Mouse (Mus musculus) kidney, postnatal 4 days (tissue): ENCODE measurements around the gene Ttc23.

Experiments used
- DNase-seq, 2 experiments: peaks; one replicate each; pipeline ENCODE4 v3.0.0; 2021; ENCODE audit warnings: mixed read lengths in 2 of 2

Ttc23 gene

DNA sequence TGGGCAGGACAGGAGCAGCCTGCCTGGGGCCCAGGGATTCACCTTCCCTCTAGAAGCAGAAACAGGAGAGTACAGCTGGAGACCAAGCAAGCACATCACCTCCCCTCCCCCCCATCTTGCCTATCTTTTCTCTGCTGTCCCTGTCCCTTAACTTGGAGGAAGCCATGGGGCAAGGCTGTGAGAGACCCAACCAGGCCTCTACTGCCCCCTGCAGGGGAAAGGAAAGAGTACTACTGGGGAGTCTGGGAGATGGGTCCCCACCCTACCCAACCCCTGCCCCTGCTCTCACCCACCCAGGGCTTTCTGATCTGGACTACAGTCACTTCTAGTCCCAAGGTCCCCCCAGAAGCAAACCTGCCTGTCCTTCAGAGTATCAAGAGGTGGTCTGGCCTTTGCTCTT is 53.6 kb downstream of the Ttc23 start:
- peak; percentile 60 to 65 for DNase-seq

DNA sequence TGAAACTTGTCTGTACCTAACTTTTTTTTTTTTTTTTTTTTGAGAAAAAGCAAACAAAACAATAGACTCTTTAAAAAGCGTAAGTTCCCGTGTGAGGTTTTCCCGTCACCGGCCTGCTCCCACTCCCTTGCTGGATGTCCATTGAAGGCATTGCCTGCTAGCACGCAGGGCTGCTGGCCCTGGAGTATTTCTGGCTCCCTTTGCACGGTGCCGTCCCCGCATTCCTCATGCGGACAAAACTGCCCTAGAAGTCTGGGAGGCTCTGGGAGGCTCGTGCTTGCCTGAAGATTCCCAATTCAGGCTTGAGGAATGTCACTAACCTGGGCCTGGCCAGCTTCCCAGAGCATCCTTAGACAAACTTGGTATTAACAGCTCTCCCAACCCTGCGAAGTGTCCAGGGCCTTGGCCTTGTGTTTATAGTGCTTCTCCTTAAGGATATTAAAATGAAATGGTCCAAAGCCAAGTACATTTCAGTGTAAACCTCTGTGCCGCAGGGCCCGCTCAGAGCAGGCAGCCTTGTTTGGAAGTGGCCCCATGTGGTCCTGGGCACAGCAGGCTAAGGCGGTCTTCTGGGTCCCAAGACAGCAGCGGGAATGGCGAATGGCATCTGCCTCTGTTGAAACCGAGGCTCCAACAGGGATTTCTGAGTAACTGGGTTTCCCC is 54.2 kb downstream of the Ttc23 start:
- no peak for DNase-seq

DNA sequence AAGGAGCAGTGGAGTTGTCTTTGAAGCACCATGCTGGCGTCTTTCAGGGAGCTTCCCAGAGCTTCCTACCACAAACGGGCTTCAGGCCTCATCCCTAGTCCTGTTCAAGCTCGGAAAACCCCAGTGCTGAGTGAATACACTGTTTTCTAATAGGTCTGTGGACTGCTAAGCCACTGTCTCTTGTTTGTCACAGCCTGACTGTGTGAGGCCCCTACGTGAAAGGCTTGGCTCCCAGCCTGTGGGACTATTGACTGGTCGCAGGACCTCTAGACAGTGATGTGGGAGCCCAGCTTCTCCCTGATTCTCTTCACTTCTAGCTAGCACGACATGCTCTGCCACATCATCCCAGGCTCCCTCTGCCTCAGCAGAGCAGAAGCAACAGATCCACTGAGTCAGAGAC is 61.0 kb downstream of the Ttc23 start:
- no peak for DNase-seq

DNA sequence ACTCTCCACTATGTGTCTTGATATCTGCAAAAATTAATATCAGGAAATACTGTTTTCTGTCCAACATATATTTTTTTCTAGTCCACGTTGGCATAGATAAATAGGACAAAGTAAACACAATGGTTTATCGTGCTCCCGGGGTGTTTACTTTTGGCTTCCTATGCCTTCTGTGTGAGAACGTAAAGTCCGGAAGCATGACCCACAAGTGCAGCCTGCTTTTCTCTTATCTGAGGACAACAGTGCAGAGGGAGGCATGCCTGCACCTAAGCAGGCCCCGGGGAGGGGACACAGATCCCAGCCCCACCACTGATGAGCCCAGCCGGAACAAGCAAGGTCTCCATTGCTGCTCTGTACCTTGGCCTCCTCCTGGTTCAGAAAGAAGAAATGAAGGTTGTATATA is 63.0 kb downstream of the Ttc23 start:
- DNase-seq = no peak

DNA sequence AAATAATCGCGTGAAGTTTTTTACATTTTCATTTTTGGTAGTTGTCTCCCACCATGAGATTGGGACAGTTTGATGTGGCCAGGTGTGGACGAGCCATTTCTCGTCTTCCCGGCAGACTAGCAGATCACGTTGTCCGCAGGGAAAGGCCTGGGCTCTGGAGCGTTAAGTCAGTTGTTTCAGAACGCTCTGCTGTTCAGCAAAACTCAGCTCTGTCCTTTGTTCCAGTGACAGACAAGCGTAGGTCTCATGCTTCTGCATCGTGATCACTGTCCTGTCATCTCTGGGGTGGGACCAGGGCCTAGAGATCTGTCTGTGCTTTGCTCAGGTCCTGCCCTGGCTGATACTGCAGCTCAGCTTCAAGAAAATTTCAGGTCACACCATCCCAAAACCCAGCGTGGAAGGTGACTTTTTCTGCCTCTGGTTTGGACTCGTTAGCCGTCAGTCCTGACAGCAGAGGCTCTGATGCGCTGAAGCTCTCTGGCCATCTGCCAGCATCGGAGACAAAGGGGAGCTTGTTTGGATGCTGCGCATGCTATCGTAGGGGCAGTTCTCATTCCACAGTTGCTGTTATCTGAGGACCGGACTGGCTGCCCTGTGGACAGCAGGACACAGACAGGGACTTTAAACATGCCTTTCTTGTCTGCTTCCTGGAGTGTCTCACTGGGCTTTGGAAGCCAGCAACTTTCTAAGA is 66.8 kb downstream of the Ttc23 start:
- peak; percentile 37 to 46 for DNase-seq

DNA sequence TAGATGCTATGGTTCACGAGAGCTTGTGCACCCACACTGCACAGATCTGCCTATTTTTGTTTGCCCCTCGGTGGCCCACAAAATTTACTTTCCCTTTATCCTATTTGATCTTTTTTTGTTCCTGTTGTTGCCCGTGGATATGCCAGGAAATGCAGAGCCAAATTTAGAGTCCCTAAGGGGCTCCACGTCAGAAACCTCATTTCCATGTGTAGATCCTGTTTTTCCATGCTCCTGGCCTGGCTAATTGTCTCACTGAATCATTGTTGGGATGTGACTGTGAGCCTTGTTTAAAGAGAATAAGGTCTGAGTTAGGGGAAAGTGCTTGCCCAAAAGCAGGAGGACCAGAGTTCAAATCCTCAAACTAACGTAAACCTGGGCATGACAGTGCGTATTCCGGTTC is 68.0 kb downstream of the Ttc23 start:
- no peak for DNase-seq

DNA sequence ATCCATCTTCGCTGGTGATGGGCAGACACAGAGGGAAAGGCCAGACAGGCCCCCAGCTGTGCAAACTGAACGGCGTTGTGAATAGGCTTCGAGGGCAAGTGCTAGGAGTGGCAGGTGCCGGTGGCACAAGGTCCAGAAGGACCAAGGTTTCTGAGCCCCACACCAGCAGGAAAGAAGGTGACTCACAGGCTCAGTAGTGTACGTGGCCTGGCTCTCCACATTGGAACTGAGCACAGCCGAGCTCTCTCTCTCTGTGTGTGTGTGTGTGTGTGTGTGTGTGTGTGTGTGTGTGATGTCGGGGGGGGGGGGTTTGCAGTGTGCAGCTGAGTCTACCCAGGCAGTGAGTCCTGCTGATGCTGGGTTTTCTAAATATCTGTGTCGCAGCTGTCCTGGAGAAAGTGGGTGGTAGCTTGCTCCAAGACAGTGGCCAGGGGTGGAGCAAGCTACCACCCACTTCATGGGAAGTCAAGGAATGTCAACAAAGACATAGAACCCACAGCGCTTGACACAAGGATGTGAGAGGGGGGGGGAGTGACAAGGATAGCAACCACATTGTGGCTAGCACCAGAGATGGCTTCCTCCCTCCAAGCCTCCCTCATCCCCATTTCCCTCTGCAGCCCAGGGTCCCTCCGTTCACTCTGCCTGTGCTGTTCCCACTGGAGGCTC is 69.1 kb downstream of the Ttc23 start:
- no peak for DNase-seq

DNA sequence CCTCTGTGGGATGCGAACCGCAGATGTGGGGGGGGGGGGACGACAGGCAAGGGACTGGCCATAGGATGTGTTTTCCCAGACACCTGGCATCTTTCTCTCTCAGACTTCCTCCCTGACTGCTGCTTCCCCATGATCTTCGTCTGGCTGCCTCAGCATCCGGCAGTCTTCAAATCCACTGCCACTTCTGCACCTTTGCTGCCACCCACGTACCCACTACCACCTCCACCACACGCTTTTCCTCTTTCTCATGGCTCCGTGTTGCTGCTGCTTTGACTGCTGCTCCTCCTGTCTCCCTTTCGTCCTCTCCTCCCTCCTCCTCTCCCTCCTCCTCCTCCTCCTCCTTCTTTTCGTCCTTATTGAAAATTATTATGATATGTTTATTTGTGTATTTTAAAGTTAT is 69.7 kb downstream of the Ttc23 start:
- DNase-seq = no peak

DNA sequence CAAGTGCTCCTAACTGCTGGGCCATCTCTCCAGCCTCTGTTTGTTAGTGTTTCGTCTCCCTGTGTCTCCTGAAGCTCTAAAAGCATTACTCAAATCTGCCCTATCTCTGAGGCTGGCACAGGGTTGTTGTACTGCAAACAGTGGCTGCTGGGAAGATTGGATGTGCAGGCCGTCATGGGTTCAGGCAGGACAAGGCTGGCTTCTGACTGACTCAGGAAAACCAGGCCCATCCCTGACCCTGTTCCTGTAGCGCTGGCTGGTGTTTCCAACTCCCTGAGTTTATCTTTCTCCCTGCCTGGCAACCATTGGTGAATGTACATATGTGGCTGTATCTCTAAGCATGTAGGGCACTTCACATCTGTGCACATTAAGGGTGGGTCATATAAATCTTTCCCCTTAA is 70.3 kb downstream of the Ttc23 start:
- no peak for DNase-seq

DNA sequence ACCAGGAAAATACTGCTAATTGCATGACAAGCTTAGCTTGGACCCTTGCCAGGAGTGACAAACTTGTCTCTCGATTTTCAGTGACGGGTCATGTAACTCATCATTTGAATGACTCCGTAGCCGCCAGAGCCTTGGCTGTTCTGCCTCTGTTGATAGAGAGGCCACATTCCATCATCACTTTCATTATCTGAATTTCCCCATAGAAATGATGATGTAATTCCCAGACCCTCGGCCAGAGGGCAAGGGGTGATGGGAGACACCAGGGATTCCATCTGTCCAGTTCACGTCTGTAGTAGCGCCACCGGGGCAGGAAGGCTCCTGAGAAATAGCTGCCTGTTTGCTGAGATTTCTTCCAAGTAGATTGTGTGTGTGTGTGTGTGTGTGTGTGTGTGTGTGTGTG is 71.6 kb downstream of the Ttc23 start:
- peak in 1 of 2 experiments; percentile 21 for DNase-seq

DNA sequence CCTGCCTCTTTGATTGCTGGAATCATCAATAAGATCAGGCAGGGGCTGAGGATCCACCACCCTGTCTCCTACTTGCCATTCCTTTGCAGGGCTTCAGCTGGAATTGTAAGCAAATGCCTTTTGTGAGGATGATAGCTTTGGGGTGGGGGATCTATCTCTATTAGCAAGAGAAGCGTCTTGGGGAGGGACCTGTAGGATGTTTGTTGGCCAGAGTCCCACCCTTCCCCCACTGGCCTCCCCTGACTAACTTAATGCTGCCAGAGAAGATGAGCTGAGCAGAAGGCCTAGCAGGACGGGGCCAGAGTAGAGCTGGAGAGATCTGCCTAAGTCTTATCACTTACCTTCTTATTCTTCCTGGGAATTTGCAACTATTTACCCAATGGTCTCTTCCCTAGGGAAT is 75.0 kb downstream of the Ttc23 start:
- no peak for DNase-seq

DNA sequence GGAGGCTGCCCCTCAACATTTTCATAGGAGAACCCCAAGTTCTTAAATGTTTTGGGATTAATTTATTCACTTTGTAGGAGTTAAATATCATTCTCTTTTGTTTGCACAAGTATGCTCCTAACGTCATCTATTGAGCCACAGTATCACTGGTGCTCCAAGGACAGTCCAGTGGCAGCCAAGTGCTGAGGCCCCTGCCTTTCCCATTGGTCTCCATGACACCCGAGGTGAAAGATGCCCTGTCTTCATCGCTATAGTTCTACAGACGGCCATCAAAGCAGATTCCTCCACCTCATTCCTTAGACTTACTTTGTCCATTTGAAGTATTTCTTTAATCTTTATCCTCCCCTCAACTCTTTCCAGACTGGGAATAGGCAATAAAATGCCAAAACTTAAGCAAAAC is 77.3 kb downstream of the Ttc23 start:
- DNase-seq = no peak

DNA sequence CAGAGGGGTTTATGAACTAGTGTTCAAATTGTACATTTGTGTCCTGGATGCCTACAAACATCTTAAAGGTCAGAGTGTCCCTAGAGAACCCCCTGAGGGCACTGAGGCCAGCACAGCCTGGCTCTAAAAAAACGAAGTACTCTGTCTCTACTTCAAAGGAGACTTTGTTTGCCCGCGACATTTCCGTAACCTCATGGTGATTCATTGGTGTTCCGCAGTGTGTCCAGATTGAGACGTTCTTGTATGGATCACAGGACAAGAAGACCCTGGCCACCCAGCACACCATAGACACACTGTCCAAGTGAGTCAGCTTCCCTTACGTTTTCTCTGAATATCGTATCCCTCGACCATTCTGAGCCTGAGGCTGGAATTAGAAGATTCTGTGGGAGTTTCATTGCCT is 77.8 kb downstream of the Ttc23 start:
- DNase-seq = no peak

DNA sequence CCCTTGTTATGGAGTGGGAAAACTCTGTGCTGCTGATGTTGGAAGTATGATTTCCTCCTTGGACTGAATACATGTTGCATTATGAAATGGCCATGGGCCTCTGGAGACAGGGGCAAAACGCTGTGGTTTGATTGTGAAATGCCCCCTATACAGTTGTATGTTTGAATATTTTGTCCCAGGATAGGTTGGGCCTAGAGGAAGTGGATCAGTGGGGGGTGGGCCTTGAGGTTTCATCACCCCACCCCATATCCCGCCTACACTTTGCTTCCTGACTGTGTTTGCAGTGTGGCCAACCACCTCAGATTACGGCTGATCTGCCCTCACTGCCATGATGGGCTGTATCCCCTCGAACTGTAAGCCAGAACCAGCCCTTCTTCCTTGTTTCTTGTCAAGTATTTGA is 81.0 kb downstream of the Ttc23 start:
- no peak for DNase-seq

DNA sequence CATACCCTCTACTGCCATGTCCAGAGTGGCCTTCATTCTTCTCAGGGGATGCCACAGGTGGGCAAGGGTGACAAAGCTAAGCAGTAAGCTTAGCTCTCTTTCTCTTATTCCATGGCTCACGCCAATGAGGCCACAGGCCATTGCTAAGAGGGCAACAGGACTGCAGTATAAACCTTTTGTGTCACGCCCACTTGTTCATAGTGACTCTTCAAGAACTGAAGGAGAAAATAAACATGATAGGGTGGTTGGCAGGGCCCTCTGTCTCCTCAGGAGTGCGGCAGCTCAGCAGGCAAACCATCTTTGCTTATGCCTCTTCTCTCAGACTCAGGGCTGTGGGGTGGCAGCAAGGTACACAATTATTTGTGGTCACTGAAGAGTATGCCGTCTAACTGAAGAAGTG is 81.6 kb downstream of the Ttc23 start:
- DNase-seq = no peak

DNA sequence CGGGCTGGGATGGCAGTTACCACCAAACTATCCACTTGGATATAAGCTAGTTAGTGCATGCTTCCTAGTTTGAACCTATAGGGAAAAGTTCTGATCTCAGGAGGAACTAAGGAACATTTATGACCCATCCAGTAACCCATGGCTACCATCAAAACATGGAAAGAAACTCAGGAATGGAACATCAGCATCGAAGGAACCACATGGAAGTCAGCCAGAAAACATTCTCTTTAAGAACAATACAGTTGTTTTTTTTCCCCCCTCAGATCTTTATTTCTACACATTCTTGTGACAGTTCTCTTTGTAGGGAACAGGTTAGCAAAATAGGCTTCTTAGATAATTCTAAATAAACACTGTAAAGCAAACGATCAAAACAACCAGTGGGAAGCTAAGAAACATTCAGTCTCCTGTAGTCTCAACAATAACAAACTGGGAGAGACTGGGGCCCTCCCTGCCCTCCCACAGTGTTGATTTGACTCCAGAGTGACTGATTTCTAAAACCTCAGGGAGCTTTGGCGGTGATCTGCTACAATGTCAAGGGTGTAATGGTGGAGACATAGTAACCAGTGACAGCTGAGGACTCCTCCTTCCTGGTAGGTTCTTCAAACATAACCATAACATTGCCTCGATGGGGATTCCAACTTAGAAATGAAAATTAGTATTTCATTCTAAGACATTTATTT is 83.4 kb downstream of the Ttc23 start:
- peak in 1 of 2 experiments; percentile 22 for DNase-seq

DNA sequence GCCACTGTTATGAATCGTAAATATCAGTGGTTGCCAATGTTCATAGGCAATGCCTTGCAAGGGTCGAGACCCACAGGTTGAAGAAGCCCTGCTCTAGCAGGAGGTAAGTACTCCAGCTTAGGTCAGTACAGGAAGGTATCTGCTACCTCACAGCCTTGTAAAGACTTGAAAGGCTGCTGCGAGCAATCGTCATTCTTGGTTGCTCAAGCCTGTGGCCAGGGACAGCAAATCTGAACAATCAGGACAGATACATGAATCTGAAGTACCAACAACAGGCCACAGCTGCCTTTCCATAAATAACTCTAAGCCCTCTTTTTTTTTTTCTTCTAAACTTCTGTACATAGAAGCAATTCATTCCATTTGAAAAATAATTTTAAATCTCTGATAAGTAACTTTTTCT is 85.1 kb downstream of the Ttc23 start:
- DNase-seq = no peak

DNA sequence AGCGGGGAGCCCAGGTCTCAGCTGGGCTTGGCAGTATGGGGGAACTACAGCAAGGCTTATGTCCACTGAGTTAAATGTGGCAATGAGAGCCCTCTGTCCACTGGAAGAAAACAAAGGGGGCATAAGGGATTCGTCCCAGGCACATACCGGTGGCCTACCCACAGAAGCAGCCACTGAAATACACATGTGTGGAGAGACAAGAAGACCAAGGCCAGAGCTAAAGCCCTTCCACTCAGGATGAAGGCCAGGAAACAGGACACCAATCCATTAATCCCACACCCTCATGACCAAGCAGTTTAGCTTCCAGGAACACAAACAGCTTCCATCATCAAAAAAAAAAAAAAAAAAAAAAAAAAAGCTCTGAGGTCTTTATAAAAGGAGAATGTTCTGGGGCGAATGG is 93.2 kb downstream of the Ttc23 start:
- DNase-seq = no peak

DNA sequence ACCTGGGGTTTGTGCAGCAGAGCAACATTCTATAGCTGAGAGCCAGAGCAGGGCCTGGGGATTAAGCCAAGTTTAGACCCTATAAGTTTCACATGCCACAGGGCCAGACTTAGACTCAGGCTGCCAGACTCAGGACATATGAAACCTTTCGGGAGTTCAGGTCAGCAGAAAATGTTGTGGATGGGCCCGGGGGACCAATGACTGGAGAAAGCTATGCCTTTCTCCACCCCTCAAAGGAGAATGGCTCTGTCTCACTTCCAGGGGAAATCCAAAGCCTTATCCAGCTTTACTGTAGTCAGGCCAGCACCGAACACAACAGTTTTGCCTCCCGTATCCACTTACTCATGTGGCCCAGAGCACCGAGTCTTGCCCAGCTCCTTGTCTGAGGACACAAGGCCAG is 93.6 kb downstream of the Ttc23 start:
- DNase-seq = no peak

DNA sequence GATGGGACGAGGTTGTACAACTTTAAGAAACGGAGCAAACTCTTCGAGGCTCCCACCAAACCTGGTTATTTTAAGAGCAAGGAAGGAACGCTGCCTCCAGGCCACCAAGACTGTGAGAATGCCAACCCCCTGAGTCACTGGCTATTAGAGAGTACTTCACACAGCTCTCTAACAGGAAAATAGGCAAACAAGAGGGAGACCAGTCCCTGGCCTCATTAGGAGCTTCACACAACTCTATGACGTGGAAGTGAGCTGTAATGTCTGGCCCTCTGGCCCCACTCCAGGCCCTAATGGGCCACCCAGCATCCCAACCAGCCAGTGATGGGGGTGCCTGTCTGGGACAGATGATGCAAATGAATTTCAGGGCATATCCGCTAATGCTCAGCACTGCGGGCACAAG is 94.5 kb downstream of the Ttc23 start:
- no peak for DNase-seq

DNA sequence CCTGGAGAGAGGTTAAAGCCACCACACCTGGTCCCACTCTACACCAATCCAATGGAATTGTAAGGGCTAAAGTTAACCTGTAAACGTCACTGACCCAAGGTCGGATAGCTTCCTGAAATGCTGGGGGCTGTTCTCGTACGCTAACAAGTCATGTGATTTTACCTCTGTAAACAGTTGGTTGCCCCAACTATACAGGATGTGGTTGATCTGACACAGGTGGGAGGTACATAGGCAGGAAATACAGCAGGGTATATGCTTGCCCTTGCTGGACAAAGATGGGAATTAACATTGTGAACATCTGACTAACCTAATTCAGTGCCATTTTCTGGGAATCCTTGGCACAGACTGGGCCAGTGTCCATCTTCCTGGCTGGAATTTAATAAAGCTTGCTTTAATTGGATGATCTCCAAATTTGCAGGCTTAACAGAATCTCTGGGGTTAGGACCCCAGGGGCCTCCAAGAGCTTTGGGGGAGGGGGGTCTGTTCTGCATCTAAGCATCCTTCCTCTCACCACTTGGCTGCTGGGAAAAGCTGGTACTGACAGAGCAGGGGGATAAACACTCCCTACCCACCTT is 100.6 kb downstream of the Ttc23 start:
- DNase-seq = no peak

DNA sequence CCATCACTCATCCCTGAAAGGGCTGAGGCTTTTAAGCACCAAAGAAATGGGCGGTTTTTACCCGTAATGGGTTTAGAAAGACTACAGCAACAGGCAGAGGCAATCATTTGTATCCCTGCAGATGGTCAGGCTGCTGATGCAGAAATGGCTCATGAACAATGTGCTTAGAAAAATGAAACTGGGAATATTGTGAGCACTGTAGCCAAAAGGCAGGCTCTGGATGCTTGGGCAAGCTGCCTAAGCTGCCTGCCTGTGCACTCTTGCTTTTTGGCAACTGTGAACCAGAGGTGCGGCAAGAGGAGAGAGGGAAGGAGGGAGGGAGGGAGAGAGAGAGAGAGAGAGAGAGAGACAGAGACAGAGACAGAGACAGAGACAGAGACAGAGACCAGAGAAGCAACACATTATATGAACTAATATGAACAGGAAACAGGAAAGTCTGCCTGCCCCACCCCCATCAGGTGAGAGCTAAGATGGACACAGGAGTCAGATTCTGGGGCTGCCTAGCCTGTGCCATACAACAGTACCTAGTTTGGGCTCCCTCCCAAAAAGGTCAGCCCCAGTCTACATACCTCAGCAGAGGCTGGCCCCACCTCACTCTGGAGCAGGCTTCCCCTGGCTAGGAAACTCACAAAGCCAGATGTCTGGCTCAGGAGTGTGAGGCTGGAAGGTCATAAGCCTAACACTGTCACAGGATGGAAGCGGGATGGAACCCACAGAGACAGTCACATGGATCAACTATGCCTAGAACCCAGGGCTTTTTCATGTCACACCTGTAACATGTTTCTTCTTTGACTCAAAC is 102.4 kb downstream of the Ttc23 start:
- DNase-seq = no peak

DNA sequence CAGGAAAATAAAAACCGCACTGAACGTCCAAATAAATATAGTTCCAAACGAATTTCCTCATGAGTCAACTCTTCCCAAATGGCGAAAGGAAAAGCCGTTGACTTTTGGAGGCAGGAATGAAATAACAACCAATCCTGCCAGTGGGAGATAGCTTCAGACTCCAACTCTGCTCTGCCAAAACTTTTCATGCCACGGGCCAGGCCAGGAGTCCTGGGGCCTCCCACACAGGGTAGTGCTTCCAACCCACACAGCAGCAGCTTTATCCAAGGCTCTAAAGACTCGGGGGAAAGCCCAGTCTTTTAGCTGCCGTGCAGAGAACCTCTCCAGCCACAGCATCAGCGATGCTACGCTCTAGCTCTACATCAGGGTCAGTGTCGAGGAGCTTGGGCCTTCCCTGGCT is 107.4 kb downstream of the Ttc23 start:
- no peak for DNase-seq
